Mouse (Mus musculus) heart, adult 2 months (tissue): ENCODE data around the gene Mas1.

Source experiments
- CTCF ChIP-seq: fragments of 200-600 bp; IDR thresholded peaks from 2 replicates; pipeline ENCODE4 v1.8.1; 2022; ENCODE audit warnings: antibody characterized with exemption, mild to moderate bottlenecking, moderate library complexity
- POLR2A ChIP-seq: fragments of 200-500 bp; IDR thresholded peaks from 2 replicates; pipeline ENCODE4 v1.6.1; 2011; ENCODE audit warnings: mild to moderate bottlenecking, low read depth, low read length, control low read depth; ENCODE audit not compliant: insufficient read depth

- TF ChIP-seq POLR2A (no peak), CTCF (no peak)
These were observed 23.4 kb downstream of the Mas1 start for GRCm38 (mm10) chr17:12844540-12844939.
